Mouse (Mus musculus) kidney, adult 18-20 months (tissue): ENCODE results near the gene Odaph.
"Not testable (repeated sequence)": the region's sequence is repeated elsewhere in the genome, so short reads cannot be mapped to it uniquely, and the experiment has no call there.

ENCODE experiments used
- DNase-seq: peaks from one replicate; pipeline ENCODE4 v3.0.0; 2021

The Odaph gene

DNA sequence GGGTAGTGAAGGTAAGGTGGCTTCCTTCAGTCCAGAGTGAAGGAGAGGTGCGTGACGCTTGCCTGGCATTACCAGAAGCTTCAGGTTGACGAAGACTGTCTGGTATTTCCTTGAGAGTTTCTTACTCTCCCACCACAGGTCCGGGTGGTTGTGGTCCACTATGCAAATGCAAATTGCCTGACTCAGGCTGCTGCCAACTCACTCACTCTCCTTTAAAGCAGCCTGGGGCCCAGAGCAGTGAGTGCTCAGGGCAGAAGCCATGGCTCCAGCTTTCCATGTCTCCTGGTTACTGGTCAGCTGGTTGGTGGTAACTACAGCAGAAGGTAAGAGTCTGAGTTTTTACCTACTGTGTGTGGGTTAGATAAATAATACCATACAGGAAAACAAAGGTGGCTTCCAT is at the start of gene Odaph:
Gene Odaph, plus strand, starts transcription at position 240 of the 400 bp plus-strand sequence.
- no peak for DNase-seq

DNA sequence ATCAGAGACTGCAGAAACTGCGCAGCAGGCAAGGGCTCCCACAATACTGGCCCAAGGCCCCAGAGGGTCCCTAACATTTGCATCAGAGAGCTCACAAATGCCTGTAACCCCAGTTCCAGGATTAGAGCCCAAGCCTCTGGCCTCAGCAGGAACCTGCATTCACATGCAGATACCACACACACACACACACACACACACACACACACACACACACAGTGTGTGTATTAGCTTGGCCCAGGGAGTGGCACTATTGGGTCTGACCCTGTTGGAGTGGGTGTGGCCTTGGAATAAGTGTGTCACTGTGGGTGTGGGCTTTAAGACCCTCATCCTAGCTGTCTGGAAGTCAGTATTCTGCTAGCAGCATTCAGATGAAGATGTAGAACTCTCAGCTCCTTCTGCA is 41.7 kb upstream of the Odaph start:
- not testable (repeated sequence) for DNase-seq

DNA sequence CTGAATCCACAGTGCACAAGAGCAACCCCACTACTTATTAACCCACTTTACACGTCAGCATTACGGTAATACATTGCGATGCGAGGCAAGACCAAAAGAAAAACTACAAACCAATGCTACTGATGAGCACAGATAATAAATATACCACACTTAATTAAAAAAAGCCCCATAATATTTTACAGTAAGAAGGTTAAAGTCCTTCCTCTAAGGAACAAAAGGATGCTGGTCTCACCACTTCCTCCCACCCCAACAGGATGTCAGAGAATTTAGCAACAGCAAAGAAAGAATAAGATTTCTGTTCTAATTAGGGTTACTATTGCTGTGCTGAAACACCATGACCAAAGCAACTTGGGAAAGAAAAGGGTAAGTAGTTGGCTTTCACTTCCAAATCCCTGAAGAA is 40.3 kb upstream of the Odaph start:
- no peak for DNase-seq

DNA sequence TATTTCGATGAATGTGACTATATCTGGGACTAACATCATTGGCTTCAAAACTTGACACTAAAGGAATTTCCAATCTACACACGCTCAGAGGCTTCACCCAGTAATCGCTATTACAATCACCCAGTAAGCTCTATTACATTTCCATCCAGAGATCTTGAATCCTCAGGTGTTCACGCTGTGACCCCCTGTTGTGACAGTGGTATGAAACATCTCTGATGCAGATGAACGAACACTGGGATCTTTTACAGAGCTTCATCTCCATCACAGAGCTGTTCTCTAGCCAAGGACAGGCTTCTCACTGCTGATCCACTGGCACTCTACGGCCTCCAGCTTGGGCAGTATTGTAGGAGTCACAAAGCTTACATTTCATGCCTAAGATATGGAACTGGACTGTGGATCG is 37.8 kb upstream of the Odaph start:
- no peak for DNase-seq

DNA sequence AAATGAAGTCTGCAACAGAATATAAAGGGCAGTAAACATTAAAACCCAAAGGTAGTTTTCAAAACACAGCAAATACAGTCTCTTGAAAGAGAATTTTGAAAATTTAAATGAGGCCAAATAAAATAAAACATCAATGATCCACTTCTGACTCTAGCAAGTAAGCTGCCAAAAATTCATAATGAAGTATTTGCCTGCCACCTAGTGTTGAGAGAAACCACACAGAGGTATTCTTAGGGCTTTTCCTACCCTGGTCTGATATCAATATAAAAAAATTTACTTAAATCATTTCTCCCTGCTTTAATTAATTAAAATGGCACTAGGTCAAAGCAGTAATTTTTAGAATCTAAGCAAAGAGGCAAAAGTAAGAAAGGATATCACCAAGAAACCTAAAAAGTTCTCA is 35.9 kb upstream of the Odaph start:
- DNase-seq = no peak

DNA sequence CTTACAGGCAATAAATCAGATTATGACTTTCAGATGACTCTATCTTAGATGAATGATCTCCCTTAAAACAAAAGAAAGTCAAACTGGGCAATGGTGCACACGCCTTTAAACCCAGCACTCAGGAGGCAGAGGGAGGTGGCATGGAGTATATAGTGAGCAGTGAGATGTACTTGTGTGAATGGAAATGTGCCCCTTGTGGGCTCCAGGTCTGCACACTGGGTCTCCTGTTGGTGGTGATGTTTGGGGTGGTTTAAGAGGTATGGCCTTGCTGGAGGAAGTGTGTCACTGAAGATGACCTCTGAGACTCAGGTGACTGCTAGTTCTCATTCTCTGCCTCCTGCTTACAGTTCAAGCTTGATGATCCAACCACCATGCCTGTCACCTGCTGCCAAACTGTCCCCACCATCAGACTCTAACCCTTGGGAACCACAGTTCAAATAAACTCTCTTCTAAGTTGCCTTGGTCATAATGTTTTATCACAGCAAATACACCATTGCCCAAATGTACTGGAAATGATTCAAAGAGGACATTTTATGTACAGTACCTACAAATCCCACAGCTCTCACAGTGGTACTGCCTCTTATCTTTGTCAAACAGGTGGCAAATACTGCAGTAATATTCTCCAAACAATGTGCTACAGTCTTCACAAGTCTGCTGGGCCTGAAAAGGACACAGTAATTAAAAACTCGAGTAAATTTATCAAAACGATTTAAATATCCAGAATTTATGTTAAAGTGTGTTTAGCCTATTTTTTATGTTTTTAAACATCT is 30.1 kb upstream of the Odaph start:
- no peak for DNase-seq

DNA sequence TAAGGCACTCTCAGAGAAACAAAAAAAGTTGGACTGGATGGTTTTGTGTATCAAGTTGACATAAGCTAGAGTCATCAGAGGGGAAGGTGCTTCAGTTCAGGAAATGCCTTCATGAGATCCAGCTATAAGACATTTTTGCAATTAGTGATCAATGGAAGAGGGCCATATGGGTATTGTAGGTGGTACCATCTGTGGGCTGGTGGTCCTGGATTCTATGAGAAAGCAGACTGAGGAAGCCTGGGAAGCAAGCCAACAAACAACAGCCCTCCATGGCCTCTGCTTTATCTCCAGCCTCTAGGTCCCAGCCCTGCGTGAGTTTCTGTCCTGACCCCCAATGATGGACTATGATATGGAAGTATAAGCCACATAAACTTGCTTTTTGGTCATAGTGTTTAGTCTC is 28.2 kb upstream of the Odaph start:
- DNase-seq = no peak

DNA sequence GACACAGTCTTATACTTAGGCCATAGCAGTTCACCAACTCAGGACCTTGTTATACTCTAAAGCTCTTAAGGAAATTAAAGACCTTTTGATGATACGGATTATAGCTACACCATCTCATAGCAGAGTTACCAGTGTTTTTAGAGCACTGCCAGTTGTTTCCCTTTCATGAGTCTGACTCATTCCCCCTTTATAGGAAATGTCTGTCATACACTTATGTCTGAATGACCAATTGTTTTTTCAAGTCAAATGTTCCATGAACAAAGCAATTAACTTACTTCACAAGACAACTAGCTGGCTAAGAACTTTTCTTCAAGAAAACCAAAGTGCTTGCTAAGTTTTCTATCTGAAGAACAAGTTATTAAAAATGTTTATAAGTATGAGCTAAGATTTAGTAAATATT is 27.3 kb upstream of the Odaph start:
- DNase-seq = no peak

DNA sequence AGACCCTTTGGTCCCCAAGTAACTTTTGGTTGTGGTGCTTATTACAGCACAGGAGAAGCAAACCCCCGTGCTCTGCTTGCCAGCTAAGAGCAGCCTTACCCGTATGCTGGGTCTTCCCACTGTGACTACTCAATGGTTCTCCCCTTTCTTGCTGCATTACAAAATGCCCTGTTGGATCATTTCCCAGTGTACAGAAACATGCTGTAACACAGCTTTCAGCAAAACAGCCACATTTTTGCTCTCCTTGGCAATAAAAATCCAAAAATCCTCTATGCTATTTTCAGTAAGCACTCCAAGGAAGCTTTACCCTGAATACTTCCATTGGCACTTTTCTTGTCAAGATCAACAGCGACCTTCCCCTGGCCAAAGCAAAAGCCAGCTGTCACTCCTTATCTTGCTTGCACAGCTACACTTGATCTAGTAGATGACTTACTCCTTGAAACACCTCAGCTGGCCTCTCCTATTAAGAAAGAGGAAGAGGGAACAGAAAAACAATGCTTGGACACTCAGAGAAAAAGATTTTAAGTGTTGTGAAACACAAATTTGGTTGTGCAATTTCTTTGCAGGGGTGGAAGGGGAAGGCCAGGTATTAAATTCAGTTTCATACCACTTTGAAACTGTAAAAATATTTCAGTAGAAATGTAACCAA is 26.5 kb upstream of the Odaph start:
- no peak for DNase-seq

DNA sequence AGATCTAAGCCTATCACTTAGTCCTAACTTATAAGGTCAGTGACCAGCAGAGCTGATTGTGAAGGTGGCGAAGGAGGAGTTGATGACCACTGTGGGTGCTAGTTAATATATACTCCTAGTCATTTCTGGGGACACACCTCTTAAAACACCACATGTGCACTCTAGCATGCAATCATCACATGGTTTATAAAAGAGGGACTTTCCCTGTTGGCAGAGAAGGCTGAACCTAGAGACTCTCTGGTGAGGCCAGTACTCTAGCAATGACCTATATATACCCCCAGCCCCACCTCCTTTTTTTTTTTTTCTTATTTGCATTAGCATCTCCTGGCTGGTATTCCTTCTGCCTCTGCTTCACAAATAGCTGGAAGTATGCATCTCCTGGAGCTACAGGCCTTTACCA is 25.9 kb upstream of the Odaph start:
- peak; percentile 12 for DNase-seq

DNA sequence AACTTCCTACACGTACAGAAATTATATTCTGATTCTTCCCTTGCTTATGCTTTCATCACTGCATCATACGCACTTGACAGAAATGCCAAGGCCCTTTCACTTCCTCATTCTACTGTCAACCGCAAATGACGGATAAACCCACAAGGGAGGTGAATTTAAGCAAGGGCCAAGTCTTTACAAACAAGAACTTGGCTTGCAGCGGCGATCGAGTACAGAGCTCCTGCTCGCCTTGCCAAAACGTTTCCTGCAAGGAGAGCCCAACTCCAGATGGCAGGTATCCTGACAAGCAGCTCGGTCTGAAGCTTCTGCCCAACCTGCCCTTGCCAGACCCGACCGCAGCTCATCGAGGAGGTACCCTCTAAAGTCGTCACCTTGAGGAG is 25.0 kb upstream of the Odaph start:
- DNase-seq = no peak

DNA sequence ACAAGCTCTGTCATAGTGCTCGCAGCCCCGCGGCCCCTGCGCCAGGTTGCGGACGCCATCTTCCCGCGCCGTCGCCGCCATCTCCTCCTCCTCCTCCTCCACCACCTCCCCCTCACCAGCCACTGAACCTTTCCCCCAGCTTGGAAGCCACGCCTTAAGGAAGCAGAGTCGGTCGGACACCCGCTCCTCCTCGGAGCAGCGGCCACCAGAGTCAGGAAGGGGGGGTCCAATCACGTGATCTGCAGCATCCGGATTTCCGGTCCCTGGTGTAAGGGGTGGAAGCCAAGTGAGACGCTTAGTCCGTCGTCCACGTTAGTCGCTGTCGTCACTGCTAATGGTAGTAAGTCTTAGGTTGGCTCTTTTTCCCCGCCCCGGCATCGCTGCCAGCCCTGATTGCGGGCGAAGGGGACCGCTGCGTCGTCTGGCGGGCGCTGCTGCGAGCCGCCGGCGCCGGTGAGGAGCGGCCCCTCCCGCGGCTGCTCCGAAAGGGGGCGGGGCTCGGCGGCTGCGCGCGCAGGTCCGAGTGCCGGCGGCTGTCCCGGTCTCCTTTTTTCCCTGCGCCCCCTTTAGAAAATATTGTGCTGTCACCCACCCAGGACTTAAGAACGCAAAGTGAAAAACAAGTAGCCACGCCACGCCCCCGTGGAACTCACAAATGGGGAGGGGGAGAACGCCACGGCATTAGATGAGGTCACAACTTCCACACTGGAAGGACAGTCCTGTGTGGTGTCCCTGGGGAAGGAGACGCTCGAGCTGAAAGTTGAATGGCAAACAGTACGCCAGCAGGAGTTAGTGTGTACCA is 24.4 kb upstream of the Odaph start, which contains the start of gene Rchy1:
Gene Rchy1, minus strand, starts transcription at position 430 of the 802 bp plus-strand sequence.
- DNase-seq = peak; percentile 96

DNA sequence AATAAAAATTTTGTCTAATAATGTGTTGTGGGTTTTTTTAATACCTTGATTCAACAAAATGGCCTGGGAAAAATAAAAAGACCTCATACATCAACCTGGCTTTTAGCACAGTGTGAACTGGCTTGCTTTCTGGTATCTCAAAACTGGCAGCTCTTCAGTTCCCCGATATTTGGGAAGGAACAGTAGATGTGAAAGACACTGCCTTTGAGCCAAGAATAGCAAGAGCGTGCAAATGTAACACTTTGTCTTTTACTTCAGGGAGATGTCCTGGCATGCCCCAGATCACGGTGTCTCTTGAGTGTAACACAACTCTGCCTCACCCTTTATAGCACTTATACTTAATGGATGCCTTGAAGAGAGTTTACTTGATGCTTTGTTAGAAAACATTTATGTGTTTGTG is 15.2 kb upstream of the Odaph start:
- no peak for DNase-seq

DNA sequence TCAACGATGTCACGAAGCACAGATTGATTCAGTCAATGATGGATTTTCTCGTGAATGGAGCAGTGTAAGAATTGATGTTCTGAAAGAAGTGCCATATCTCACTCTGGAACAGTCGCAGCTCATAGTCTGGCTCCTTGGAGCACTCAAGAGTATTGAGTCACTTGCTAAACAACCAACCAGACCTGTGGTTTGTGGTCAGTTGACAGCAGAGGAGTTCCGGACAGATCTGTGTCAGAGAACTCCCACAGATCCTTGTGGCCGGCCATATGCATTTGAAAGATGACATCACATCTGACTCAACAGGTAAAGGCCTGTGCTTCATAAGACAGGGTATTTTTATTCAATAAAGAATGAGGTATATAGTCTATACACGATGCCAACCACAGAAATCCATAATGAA is 13.3 kb upstream of the Odaph start:
- no peak for DNase-seq

DNA sequence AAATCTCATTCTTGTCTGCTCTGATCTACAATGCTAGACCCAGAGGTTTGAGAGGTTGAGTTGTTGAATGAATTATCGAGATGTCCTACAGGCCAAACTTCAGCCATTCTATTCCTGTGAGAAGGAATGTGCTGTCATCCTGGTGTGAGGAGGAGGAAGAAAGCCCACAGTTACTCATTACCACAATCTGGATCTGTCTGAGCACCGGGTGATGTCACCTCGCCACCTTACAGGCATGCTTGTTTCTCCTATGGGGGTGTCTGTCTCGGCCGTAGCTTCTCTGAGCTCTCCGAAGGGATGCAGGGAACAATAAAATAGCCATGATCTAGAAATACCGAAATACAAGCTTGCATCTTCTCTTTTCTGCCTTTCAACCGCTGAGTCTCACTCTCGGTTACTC is 11.5 kb upstream of the Odaph start:
- no peak for DNase-seq

DNA sequence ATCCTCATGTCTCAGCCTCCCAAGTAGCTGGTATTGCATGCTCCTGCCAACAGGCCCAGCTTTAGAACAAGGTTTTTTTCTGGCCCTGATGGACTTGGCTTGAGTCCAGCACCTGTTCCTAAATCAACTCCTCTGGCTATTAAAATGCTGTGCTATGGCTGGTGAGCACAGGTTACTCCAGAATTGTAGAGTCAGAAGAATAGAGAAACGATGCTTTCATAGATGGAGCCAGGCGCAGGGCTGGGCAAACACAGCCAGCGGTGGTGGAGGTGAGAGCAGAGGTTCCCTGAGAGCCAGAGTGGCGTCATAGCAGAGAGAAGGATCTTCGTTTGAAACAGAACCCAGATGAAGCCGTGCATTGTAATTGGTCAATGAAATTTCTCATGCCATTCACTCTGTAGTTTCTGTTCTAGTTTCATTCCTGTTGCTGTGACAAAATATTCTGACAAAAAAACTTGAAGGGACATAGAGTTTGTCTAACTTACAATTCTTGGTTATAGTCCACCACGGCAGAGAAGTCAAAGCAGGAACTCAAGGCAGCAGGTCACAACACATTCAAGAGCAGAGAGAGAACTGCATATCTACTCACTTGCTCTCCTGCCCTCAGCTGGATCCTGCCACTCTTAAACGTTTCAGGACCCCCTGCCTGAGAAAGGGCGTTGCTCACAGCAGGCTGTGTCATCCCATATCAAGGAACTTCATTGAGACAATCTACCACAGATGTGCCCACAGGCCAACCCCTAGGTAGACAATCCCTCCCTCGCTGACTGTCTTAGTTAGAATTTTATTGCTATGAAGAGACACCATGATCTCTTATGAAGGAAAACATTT is 10.5 kb upstream of the Odaph start:
- DNase-seq = no peak

DNA sequence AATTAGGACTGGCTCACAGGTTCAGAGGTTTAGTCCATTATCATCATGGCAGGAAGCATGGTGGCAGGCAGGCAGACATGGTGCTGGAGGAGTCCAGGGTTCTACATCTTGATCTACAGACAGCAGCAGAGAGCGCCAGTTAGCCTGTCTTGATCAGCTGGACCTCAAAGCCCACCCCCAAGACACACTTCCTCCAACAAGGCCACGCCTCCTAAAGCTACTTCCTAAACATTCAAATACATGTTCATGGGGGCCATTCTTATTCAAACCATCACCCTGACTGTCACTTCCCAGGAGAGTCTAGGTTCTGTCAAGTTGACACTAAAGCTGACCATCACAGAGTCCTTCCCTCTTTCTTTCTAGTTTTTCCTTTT is 9.9 kb upstream of the Odaph start:
- DNase-seq = no peak

DNA sequence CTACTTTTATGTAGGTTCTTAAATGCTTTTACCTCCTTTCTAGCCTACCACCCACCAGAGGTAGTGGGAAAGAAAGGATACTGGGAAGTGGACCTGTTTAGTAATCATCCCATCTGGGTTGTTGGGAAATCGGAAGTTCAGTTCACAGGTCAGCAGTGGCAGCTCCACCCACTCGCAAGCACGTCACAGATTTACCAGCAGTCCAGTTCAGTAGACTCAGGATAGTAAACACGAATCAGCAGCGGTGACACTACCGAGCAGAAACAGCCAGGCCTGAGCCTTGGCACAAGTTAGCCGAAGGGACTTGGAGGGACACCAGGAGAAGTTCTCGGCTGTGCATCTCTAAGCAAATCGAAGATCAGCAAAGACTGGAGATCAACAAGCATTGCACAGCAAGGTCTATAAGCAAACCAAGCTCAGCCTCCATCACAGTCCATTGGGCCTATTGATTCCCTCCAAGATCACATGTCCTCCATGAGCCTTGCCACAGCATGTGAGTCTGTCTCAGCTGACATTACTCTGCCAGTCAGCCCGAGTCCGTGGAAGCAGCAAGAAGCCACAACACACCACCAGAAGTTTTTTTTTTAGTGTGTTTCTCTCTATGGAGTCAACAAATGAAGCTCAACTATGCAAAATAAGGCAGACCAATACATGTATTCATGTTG is 6.0 kb upstream of the Odaph start:
- DNase-seq = no peak

DNA sequence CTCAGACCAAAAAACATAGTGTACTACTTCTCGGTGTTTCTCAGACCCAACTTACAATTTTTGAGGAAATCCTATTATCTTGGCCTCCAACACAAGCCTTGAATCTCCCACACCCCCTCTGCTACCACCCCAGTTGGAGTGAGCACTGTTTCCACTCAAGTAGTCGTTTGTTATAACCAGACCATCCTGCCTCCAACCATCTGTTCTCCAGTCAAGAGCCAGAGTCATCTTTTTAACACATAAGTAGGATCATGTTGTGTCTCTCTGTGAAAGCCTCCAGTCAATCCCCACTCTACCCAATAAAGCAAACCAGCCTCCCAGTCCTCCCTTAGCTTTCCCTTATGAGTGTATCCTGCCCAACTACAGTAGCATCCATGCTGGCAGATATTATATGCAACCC is 3.8 kb upstream of the Odaph start:
- DNase-seq = no peak

DNA sequence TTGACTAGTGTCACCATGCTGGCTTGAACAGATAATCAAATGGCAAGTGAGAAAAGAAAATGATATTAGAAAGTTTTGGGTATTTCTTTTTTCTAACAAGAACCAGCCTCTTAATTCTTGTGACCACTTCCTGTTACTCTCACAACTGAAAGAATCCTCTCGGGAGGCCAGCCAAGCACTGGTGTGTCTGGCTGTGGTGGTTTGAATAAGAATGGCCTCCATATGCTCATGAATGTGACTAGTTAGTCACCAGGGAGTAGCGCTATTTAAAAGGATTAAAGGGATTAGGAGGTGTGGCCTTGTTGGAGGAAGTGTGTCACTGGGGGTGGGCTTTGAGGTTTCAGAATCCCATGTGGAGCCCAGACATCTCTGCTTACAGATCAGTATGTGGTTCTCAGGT is 1.6 kb upstream of the Odaph start:
- no peak for DNase-seq

DNA sequence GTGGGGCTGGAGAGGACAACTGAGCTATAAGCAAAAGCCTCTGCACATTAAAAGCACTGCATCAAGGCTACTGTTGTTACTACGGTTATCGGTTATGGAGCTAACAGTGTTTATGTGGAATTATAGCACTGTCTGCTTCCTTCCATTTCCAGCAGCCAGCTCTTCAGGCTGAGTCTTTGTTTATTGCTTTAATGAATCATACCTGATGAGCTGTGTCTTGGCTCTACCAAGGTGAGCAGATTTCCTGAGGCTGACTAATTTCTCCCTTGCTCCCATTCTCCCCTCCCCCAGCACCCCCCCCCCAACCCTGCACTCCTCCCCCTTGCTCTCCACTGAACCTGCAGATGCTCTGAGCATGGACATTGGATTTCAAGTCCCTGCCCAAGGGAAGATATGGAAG is 524 bp downstream of the Odaph start:
- DNase-seq = no peak

DNA sequence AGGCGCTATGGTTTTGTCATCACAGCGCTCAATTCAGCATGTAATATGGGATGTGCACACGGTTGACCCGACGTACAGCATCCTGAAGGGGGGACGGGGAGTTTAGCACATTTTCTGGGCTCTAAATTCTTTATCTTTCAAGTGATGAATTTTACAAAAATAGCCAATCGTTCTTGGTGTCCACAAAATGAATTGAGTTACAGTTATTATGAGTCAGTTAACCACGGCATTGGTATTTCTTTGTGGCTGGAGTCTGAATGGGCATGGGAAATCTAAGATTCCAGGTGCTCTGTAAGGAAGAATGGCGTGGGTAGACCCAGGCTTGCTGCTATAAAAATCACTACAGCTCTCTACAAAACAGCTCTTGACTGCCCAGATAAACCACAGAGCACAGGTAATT is 2.0 kb downstream of the Odaph start:
- no peak for DNase-seq
